Mouse (Mus musculus) heart, embryonic 10.5 days (tissue): ENCODE data around the gene Kcnk4. TPM values are rescaled to one million over a fixed set of nuclear protein-coding genes. Genes with fewer than 3 reads are reported as not detected.

Experiments
- DNase-seq: peaks from one replicate; pipeline ENCODE4 v3.0.0-alpha.2; 2017; ENCODE audit warnings: low spot score
- H3K27ac ChIP-seq: fragments of 300-500 bp; sonication (generic); 2 replicates; pipeline ENCODE4 v1.5.1; 2016; ENCODE audit warnings: mild to moderate bottlenecking
- H3K27me3 ChIP-seq: fragments of 300-500 bp; sonication (generic); 2 replicates; pipeline ENCODE4 v1.6.1; 2016; ENCODE audit warnings: mild to moderate bottlenecking; ENCODE audit not compliant: poor library complexity, insufficient read depth, severe bottlenecking
- H3K36me3 ChIP-seq: fragments of 300-500 bp; sonication (generic); 2 replicates; pipeline ENCODE4 v1.6.1; 2016; ENCODE audit warnings: mild to moderate bottlenecking, moderate library complexity
- H3K4me1 ChIP-seq: fragments of 300-500 bp; sonication (generic); 2 replicates; pipeline ENCODE4 v1.6.1; 2016; ENCODE audit warnings: mild to moderate bottlenecking
- H3K4me3 ChIP-seq: fragments of 300-500 bp; sonication (generic); 2 replicates; pipeline ENCODE4 v1.5.1; 2016; ENCODE audit warnings: mild to moderate bottlenecking, moderate library complexity
- H3K9me3 ChIP-seq: fragments of 300-500 bp; sonication (generic); 2 replicates; pipeline ENCODE4 v1.6.1; 2016; ENCODE audit warnings: mild to moderate bottlenecking, moderate library complexity
- WGBS: fragments of 180-500 bp; shearing (Covaris S2); methylation state at CpG from one replicate; pipeline ENCODE4 v1.1.7; 2016; 5-methylcytosine and 5-hydroxymethylcytosine counted together
- polyA plus RNA-seq: library from polyadenylated mRNA; unstranded; fragments of >200 nt; fragmentation: Nextera tagmentation; extraction: Ambion mirVana; gene quantifications from 2 replicates; pipeline ENCODE4 v1.2.1, GENCODE M21; 2016

Kcnk4 gene
- polyA plus RNA-seq, 1 experiment from 2014 or later = 0.25 TPM

DNA sequence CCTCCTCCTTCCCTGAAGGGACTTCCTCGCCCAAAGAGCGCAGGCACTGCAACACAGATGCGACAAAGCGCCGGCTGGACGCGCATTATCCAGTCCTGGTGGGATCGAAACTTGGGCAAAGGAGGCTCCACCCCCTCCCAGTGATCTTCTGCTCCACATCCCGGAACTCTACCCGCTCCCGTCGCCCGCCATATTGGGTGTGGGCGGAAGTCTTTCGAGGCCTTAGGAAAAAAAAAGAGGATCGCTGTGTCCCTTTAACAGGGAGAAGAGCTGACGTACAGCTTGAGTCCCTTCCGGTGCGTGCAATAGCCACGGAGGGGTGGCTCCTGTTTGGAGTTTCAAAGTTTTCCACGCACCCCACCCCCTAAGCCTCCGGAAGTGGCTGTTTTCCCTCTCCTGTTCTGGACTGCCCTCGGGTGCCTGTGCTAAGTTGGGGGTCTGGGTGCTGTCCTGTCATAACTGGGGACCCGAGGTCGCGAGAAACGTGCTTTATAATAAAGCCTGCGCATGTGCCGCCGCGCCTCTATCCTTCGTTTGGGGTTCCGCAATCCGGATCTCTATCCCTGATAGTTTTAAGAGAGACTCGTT, 17.2 kb upstream of the Kcnk4 start:
- peak; percentile 96 for DNase-seq
- Histone ChIP-seq H3K36me3 (peaks cover 42% of the 10 kb centered on the region), H3K27me3 (no peaks in the 10 kb centered on the region), H3K4me3 (peak overlapping the region; percentile 73), H3K27ac (peak overlapping the region; percentile 90), H3K9me3 (no peaks in the 10 kb centered on the region), H3K4me1 (peaks cover 54% of the 10 kb centered on the region)
- WGBS = under 1% methylated on average over 35 of the region's 35 CpGs

DNA sequence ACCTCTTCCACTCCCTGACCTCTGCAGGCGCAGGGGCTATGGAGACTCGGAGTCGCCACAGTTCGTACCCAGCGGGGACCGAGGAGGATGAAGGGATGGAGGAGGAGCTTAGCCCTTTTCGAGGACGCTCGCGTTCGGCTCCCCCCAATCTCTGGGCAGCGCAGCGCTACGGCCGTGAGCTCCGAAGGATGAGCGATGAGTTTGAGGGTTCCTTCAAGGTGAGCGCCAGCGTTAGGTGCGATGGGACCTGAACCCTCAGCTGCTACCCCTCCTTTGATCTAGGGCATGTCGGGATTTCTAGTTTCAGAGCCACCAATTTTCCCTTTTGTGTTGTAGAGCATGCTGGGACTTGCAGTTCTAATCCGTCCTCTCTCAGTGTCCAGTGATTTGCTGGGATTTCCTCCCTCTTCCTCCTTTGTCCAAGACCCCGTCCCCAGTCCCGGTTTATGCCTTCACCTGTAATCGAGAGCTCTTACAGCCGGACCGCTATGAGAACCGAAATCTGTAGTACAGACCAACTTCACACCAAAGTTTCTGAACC, 16.4 kb upstream of the Kcnk4 start:
- WGBS = under 1% methylated on average over 28 of the region's 28 CpGs
- peaks cover 50% of the 10 kb centered on the region for H3K4me1 ChIP-seq
- no peaks in the 10 kb centered on the region for H3K9me3 ChIP-seq
- peaks cover 39% of the 10 kb centered on the region for H3K36me3 ChIP-seq
- DNase-seq = peak; percentile 87
- peak overlapping the region; percentile 73 for H3K4me3 ChIP-seq
- H3K27me3 ChIP-seq = no peaks in the 10 kb centered on the region
- peak overlapping the region; percentile 90 for H3K27ac ChIP-seq

DNA sequence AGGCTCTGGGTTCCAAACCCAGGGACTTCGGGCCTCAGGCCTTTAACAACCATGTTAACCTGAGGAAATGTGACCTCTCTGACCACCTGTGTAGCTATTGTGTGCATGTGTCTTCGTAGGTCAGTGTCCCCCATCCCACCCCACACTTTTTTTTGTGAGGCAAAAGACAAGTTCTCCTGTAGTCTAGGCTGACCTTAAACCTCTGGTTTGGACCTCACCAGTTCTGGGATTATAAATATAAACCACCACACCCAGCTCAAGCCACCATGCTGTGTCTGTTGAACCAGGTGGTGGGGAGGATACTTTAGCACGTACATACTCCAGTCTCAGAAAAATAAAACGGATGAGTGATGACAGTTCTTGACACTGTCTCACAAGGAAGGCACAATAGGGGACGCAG, 15.6 kb upstream of the Kcnk4 start:
- peak overlapping the region; percentile 90 for H3K27ac ChIP-seq
- H3K4me1 ChIP-seq = peaks cover 43% of the 10 kb centered on the region
- no peak for DNase-seq
- no peaks in the 10 kb centered on the region for H3K9me3 ChIP-seq
- H3K4me3 ChIP-seq = peak overlapping the region; percentile 73
- 57% methylated on average over 5 of the region's 5 CpGs for WGBS
- H3K27me3 ChIP-seq = no peaks in the 10 kb centered on the region
- H3K36me3 ChIP-seq = peaks cover 38% of the 10 kb centered on the region

DNA sequence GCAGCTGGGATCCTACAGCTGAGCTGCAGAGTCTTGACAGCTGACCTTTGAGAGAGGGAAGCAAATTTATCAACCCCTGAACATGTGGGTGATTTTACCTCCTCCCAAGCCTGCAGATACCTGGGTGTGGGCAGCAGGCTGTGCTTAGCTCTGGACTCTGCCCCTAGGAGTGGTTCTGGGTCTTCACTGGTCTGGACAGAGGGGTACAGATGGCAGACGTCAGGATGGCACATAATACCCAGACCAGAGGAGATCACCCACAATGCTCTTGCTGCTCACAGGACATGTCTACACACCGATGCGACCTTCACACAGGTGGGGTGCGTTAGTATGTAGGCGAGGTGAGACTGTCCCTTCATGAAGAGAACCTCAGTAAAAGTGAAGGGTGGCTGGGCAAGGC, 15.2 kb upstream of the Kcnk4 start:
- Histone ChIP-seq H3K4me1 (peaks cover 39% of the 10 kb centered on the region), H3K27me3 (no peaks in the 10 kb centered on the region), H3K27ac (peak overlapping the region; percentile 38; the same call in 1 of the 2 replicates), H3K9me3 (no peaks in the 10 kb centered on the region), H3K36me3 (peaks cover 36% of the 10 kb centered on the region), H3K4me3 (peak overlapping the region; percentile 73; the same call in 1 of the 2 replicates)
- WGBS = 87% methylated on average over 5 of the region's 5 CpGs
- DNase-seq = no peak

DNA sequence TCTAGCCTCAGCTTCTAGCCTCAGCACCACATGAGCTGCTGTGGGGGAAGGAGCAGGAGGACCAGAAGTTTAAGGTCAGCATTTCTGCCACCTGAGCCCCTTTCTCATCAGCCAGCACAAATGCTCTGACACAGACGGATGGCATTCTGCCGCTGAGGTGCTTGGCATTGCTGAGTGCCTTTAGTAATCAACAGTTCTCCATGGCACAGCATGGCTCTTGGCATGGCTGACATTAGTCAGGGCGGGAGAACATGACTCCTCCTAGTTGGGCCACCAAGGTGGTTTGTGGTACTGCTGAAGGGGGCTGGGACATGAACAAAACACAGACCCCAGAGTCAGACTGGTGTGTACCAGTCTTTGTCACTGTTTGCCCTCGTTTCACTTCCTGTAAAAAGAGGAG, 13.9 kb upstream of the Kcnk4 start:
- Histone ChIP-seq H3K9me3 (no peaks in the 10 kb centered on the region), H3K27me3 (no peaks in the 10 kb centered on the region), H3K27ac (no peak overlapping the region), H3K36me3 (peaks cover 29% of the 10 kb centered on the region), H3K4me1 (peaks cover 27% of the 10 kb centered on the region), H3K4me3 (no peak overlapping the region)
- no peak for DNase-seq
- WGBS = 76% methylated on average over 4 of the region's 4 CpGs

DNA sequence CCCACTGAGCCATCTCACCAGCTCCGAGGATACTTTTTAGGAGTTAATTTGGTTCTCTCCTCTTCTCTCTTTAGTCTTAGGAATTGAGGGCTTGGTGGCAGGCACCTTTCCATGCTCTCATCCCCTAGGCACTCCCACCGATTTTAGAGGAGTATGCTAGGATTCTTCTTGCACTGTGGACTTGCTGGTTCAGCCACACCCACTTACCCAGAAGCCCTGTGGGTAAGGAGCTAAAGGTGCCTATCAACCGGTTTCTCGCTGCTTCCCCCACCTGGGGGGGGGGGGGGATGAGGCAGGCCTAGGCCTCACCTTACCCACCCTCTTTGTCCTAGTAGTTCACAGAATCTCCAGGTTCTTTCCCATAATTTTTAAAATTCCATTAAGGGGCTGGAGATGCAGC, 13.4 kb upstream of the Kcnk4 start:
- WGBS = 50% methylated on average over 4 of the region's 4 CpGs
- no peak overlapping the region for H3K27ac ChIP-seq
- H3K36me3 ChIP-seq = peaks cover 29% of the 10 kb centered on the region
- H3K9me3 ChIP-seq = no peaks in the 10 kb centered on the region
- no peak for DNase-seq
- H3K4me1 ChIP-seq = peaks cover 27% of the 10 kb centered on the region
- no peaks in the 10 kb centered on the region for H3K27me3 ChIP-seq
- H3K4me3 ChIP-seq = no peak overlapping the region

DNA sequence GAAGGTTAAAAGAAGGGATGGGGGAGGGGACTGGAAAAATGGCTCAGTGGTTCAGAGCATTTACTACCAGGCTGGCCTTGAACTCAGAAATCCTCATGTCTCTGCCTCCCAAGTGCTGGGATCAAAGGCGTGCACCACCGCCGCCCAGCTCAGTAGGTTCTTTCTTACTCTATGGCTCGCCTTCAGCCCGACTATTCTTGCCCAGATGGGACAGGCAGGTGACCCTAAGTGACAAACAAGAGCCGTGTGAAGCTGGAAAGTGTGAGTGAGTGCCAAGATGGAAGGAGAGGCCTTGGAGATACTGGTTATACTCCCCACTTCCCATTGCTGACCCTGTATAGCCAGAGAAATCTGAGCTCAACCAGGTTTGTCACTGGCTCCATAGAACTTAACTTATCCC, 9.4 kb upstream of the Kcnk4 start:
- DNase-seq = no peak
- Histone ChIP-seq H3K4me3 (no peak overlapping the region), H3K27me3 (peaks cover 17% of the 10 kb centered on the region; the same call in 1 of the 2 replicates), H3K27ac (no peak overlapping the region), H3K36me3 (peaks cover 20% of the 10 kb centered on the region), H3K9me3 (no peaks in the 10 kb centered on the region), H3K4me1 (peaks cover 34% of the 10 kb centered on the region)
- WGBS = 91% methylated on average over 6 of the region's 6 CpGs

DNA sequence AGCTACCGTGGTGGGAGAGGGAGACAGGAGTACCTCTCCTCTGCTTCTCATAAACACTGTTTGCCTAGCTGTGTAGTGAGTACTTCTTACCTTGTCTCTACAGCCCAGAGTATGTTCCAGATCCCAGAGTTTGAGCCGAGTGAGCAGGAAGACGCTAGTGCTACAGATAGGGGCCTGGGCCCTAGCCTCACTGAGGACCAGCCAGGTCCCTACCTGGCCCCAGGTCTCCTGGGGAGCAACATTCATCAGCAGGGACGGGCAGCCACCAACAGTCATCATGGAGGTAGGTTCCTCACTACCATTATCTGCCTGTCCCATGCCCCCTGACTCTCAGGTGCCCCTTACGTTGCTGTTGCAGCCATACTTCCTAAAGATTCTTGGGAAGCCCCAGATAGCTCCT, 8.4 kb upstream of the Kcnk4 start:
- peak overlapping the region; percentile 88 for H3K4me3 ChIP-seq
- H3K27ac ChIP-seq = peak overlapping the region; percentile 96
- DNase-seq = no peak
- peaks cover 38% of the 10 kb centered on the region for H3K4me1 ChIP-seq
- H3K9me3 ChIP-seq = no peaks in the 10 kb centered on the region
- H3K36me3 ChIP-seq = peaks cover 16% of the 10 kb centered on the region
- H3K27me3 ChIP-seq = peaks cover 25% of the 10 kb centered on the region
- 33% methylated on average over 5 of the region's 5 CpGs for whole genome bisulfite sequencing

DNA sequence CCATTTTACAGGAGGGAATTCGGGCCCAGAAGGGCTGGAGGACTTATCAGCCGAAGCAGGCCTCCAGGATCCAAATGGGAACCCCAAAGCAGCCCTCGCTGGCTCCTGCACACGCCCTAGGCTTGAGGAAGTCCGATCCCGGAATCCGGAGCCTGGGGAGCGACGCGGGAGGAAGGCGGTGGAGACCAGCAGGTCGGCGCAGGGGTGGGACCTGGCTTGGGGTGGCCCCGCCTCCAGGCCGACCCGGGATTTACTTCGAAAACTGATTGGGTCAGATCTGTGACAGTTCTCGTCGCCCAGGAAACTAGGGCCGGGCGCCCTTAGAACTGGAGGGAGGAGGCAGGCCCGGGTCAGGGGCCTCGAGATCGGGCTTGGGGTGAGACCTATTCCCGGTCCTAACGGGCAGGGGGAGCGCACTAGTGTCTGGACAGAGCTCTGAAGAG, 8.0 kb upstream of the Kcnk4 start, which contains the start of gene Gpr137:
TSS of gene Gpr137 (minus strand) at position 232 of the 443 bp plus-strand sequence.
- Histone ChIP-seq H3K27me3 (peaks cover 28% of the 10 kb centered on the region), H3K4me1 (peaks cover 39% of the 10 kb centered on the region), H3K36me3 (peaks cover 16% of the 10 kb centered on the region), H3K9me3 (no peaks in the 10 kb centered on the region), H3K4me3 (peak within 1 kb of the TSS; percentile 88), H3K27ac (peak within 1 kb of the TSS; percentile 96)
- peak; percentile 98 for DNase-seq
- WGBS = 0% methylated on average over 27 of the region's 27 CpGs

DNA sequence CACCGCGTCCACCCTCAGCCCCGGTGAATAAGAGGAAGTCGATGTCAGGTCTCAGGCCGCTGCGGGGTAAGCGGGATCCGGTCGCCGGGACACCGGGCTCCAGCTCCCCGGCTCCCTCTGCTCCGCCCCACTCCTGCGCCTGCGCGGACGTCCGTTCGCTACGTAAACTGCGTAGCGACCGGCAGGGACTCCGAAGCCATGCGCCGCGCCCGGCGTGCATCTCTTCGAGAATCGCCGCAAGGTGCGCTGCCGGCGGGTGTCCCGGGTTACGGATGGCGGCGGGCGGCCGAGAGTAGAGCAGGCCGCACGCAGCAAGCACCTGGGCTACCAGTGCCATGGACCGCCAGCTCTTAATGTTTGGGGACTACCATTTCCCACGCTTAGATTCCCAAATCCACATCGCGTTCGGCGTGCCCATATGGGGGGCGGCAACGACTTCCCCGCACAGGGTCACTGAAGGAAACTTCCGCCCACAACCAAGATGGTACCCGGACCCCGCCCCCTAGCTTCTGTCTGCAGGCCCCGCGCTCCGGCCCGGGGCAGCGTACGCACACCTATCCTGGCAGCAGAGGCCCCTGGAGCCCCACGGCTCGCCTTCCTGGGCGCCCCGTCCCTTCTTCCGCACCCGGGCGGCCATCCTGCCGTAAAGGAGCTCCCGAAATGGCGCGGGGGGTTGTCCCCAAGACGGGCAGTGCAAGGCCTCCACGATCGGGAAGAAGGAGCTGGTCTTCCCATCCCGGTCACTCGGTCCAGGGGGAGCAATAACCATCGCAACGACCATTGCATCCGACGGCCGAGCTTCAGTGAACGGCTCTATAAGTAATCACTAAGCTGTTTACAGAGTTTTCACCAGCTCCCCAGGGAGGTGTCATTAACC, 7.3 kb upstream of the Kcnk4 start, which contains the start of gene Bad:
TSS of gene Bad (plus strand) at position 490 of the 877 bp plus-strand sequence.
- Histone ChIP-seq H3K4me3 (peak within 1 kb of the TSS; percentile 88), H3K4me1 (peaks cover 39% of the 10 kb centered on the region), H3K27me3 (peaks cover 28% of the 10 kb centered on the region), H3K9me3 (no peaks in the 10 kb centered on the region), H3K36me3 (peaks cover 13% of the 10 kb centered on the region), H3K27ac (peak within 1 kb of the TSS; percentile 96)
- peak; percentile 95 for DNase-seq
- WGBS = under 1% methylated on average over 83 of the region's 83 CpGs

DNA sequence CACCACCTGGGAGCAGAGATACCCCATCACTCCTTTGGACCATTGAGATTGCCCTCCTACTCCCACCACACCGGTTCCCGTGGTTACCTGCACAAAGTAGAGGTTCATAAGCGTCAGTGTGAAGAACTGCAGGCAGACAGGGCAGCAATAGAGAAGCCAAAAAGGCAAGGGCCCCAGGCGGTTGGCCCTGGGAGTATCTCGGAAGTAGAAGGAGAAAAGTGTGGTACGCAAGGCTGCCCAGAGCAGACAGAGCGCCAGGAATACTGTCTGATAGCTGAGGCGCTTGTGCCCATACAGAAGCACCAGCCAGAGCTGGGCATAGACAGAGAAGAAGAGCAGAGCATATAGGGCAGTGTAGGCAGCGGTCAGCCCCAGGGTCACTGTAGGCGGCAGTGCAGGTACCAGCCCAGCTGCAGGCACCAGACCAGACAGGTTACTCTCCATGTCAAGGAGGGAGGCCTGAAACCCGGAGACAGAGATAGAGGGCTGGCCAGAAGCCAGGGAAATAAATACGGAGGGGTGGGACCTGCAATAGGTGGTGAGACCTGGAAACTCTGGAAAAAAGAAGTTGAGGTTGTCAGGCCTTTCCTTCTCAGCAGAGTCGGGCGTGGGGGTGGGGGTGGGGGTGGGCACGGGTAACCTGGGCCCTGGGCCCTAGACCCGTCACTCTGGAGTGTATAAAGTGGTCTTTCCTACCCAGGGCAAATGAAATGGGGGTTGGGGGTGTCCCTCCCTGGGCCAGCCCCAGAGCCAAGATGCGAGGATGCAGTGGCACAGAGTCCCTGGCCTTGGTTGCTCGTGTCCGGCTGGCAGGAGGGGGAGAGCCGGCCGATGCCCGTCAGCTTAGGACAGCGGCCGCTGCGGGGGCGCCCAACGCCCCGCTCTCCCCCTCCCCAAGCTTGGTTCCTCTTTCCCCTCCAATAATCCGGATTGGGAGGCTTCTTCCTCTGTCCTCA, 6.4 kb upstream of the Kcnk4 start:
- Histone ChIP-seq H3K9me3 (no peaks in the 10 kb centered on the region), H3K27ac (peak overlapping the region; percentile 96)
- DNase-seq = no peak

More for the DNA sequence above, 6.4 kb upstream of the Kcnk4 start:
- peaks cover 39% of the 10 kb centered on the region for H3K4me1 ChIP-seq
- peaks cover 36% of the 10 kb centered on the region for H3K27me3 ChIP-seq
- peaks cover 8% of the 10 kb centered on the region; the same call in 1 of the 2 replicates for H3K36me3 ChIP-seq
- 21% methylated on average over 29 of the region's 29 CpGs for WGBS
- H3K4me3 ChIP-seq = peak overlapping the region; percentile 88
